16 mouse cellular contexts compared by ENCODE assay signal in genomic region chr4:148734547-148734946, GRCm38 (mm10).
DNase-seq lines count a peak whose midpoint lies in the region; ATAC-seq lines count a peak whose summit lies in the region.
"Had no signal": no experiment of that assay in that cellular context is flagged by ENCODE, and none has a peak within 500 bp of the region (broad histone marks: within the 10 kb centered on the region; RNA-seq: fewer than 3 reads in every experiment).

No protein-coding gene starts in this region.

- H3K27ac ChIP-seq in heart, embryonic 11.5 days (ENCODE audit: low read depth, low read length), result peak overlapping the region; percentile 0; the same call in 1 of the 2 replicates
- H3K27ac ChIP-seq in kidney, embryonic 15.5 days, result no peak overlapping the region
- H3K27ac ChIP-seq: forebrain, embryonic 13.5 days; hindbrain, postnatal 0 days; neural tube, embryonic 12.5 days had no signal

- no peak overlapping the region for H3K9ac ChIP-seq in heart, embryonic 11.5 days (ENCODE audit: low read depth, low read length)
- no peak overlapping the region for H3K9ac ChIP-seq in kidney, embryonic 15.5 days
- H3K9ac ChIP-seq: forebrain, embryonic 13.5 days; neural tube, embryonic 12.5 days had no signal

- no peaks in the 10 kb centered on the region for H3K9me3 ChIP-seq in heart, embryonic 11.5 days (replicated peaks; ENCODE audit: control insufficient read depth, low read length)
- no peaks in the 10 kb centered on the region for H3K9me3 ChIP-seq in kidney, embryonic 15.5 days (replicated peaks)
- H3K9me3 ChIP-seq: forebrain, embryonic 13.5 days; neural tube, embryonic 12.5 days had no signal

- H3K4me2 ChIP-seq in heart, embryonic 11.5 days, result 0 out of 2 replicates have a peak overlapping the region, but pooled peaks have one; percentile 25
- H3K4me2 ChIP-seq in kidney, embryonic 15.5 days, result no peak overlapping the region
- H3K4me2 ChIP-seq: forebrain, embryonic 13.5 days; neural tube, embryonic 12.5 days had no signal

- peaks cover 23% of the 10 kb centered on the region for H3K4me1 ChIP-seq in heart, embryonic 11.5 days (ENCODE audit: control insufficient read depth, insufficient read depth, low read length)
- peaks cover 45% of the 10 kb centered on the region for H3K4me1 ChIP-seq in kidney, embryonic 15.5 days

- 35% methylated on average over 12 of the region's 12 CpGs for WGBS in heart, embryonic 11.5 days (ENCODE audit: insufficient replicate concordance)
- whole genome bisulfite sequencing in kidney, embryonic 15.5 days, result 26% methylated on average over 12 of the region's 12 CpGs

- H3K36me3 ChIP-seq in heart, embryonic 11.5 days (ENCODE audit: control insufficient read depth, insufficient read depth, low read length), result no peaks in the 10 kb centered on the region
- no peaks in the 10 kb centered on the region for H3K36me3 ChIP-seq in kidney, embryonic 15.5 days
- H3K36me3 ChIP-seq: neural tube, embryonic 12.5 days had no signal

- H3K27me3 ChIP-seq in heart, embryonic 11.5 days (ENCODE audit: control insufficient read depth, insufficient read depth, low read length), result peaks cover 6% of the 10 kb centered on the region
- peaks cover 26% of the 10 kb centered on the region; the same call in 1 of the 2 replicates for H3K27me3 ChIP-seq in kidney, embryonic 15.5 days

- DNase-seq in heart, postnatal 36 days, result no peak
- DNase-seq in kidney, postnatal 10 days, result no peak
- DNase-seq in lung, adult 18-20 months, result peak; percentile 84 to 90
- DNase-seq in lung, postnatal 25 days (ENCODE audit: low spot score), result peak; percentile 85
- DNase-seq in gastrocnemius, adult 18-20 months (ENCODE audit: low spot score), result no peak
- DNase-seq in cerebellum, postnatal 36 days, result no peak
- DNase-seq: adrenal gland, postnatal 36 days; cerebellum, adult 8-10 months; kidney, adult 11 months; kidney, postnatal 36 days; spleen, adult 18-20 months had no signal

- H3K4me3 ChIP-seq in heart, embryonic 11.5 days (ENCODE audit: low read depth, low read length), result no peak overlapping the region
- H3K4me3 ChIP-seq in kidney, embryonic 15.5 days (replicated peaks), result no peak overlapping the region
- H3K4me3 ChIP-seq: forebrain, embryonic 13.5 days; neural tube, embryonic 12.5 days had no signal

- ATAC-seq in heart, embryonic 11.5 days (replicated peaks; ENCODE audit: insufficient number of reproducible peaks, low FRiP score, low TSS enrichment), result no peak
- ATAC-seq in kidney, embryonic 15.5 days (replicated peaks; ENCODE audit: low FRiP score), result 0 out of 2 replicates have a peak, but pooled peaks have one; percentile 17
- ATAC-seq: forebrain, embryonic 13.5 days; hindbrain, postnatal 0 days had no signal

- intact Hi-C loops in heart, postnatal 36 days (cut with DNase I), result no loop called here

Comparison
In these comparisons a context has a peak if more than half of its experiments do, and no peak if none do; other contexts are left out.
1. DNase-seq: peak in lung, adult 18-20 months (2 of 2) and lung, postnatal 25 days (single experiment); none in heart, postnatal 36 days (0 of 2), kidney, postnatal 10 days (single experiment), gastrocnemius, adult 18-20 months (single experiment) and cerebellum, postnatal 36 days (0 of 2).